Mouse (Mus musculus) CH12.LX (cell line): ENCODE measurements around the gene Dennd2c. TPM values are rescaled to one million over a fixed set of nuclear protein-coding genes. Genes with fewer than 3 reads are reported as not detected.
A peak's percentile ranks its signal among the peaks of the same experiment; 100 is the strongest.

Experiments used
- DNase-seq: peaks from one replicate; pipeline ENCODE4 v3.0.0-alpha.2; 2013; ENCODE audit errors: extremely low read depth
- H3K27ac ChIP-seq: 2 replicates; pipeline ENCODE4 v1.5.1; 2012; ENCODE audit warnings: low read depth, mild to moderate bottlenecking, control low read depth, moderate library complexity; ENCODE audit not compliant: insufficient read depth
- H3K27me3 ChIP-seq: replicated peaks from 2 replicates; pipeline ENCODE3; 2012; ENCODE audit warnings: inconsistent platforms
- H3K36me3 ChIP-seq, 2 experiments: replicated peaks in 1 of 2; 2 replicates each; pipeline versions ENCODE3 to v1.6.1; 2012; ENCODE audit warnings: inconsistent platforms in 1 of 2, low read length in 1 of 2, mild to moderate bottlenecking in 1 of 2, mixed read lengths in 1 of 2, moderate library complexity in 1 of 2; ENCODE audit not compliant: control insufficient read depth in 1 of 2, insufficient read depth in 1 of 2
- H3K4me1 ChIP-seq, 2 experiments: 2 replicates each; pipeline ENCODE4 v1.6.1; 2012; ENCODE audit warnings: inconsistent platforms in 1 of 2, moderate library complexity in 1 of 2; ENCODE audit not compliant: insufficient read depth in 2 of 2, control insufficient read depth in 1 of 2
- H3K4me2 ChIP-seq: 2 replicates; pipeline ENCODE4 v1.6.1; 2012; ENCODE audit warnings: low read depth, mild to moderate bottlenecking, control low read depth; ENCODE audit not compliant: poor library complexity, insufficient read depth, severe bottlenecking
- H3K4me3 ChIP-seq, 3 experiments: fragments of 150-350 bp in 1 of 3; sonication (generic) in 1 of 3; replicated peaks in 1 of 3; 2 replicates each; pipeline versions ENCODE3 to v1.5.1; 2011 to 2012; ENCODE audit warnings: low read depth in 2 of 3, low read length in 2 of 3, mild to moderate bottlenecking in 2 of 3, moderate library complexity in 2 of 3, control low read depth in 1 of 3, improper control_type of control experiment in 1 of 3, inconsistent platforms in 1 of 3, mixed read lengths in 1 of 3; ENCODE audit not compliant: poor library complexity in 1 of 3
- H3K79me2 ChIP-seq: replicated peaks from 2 replicates; pipeline ENCODE4 v1.6.1; 2012; ENCODE audit warnings: mild to moderate bottlenecking, moderate library complexity; ENCODE audit not compliant: control insufficient read depth, poor library complexity, insufficient read depth, severe bottlenecking; ENCODE audit errors: extremely low read depth
- H3K9ac ChIP-seq: 2 replicates; pipeline ENCODE4 v1.6.1; 2012; ENCODE audit warnings: low read depth, mild to moderate bottlenecking, control low read depth, moderate library complexity; ENCODE audit not compliant: insufficient read depth
- H3K9me3 ChIP-seq: replicated peaks from 2 replicates; pipeline ENCODE3; 2012; ENCODE audit warnings: low read length, inconsistent platforms, mixed read lengths
- BHLHE40 ChIP-seq: IDR thresholded peaks from 2 replicates; pipeline ENCODE4 v1.6.1; 2011; ENCODE audit warnings: mild to moderate bottlenecking, low read depth, low read length, improper control_type of control experiment
- CHD1 ChIP-seq: IDR thresholded peaks from 2 replicates; pipeline ENCODE4 v1.6.1; 2012; ENCODE audit warnings: low read depth, low read length, improper control_type of control experiment, inconsistent platforms
- CHD2 ChIP-seq: IDR thresholded peaks from 2 replicates; pipeline ENCODE4 v1.6.1; 2011; ENCODE audit warnings: low read length, improper control_type of control experiment
- CTCF ChIP-seq, 2 experiments: IDR thresholded peaks in 1 of 2; conservative IDR thresholded peaks in 1 of 2; 2 replicates each; pipeline ENCODE4 v1.5.1; 2011 to 2012; ENCODE audit warnings: low read depth in 2 of 2, low read length in 2 of 2, improper control_type of control experiment in 1 of 2, inconsistent platforms in 1 of 2, mild to moderate bottlenecking in 1 of 2, moderate library complexity in 1 of 2
- E2F4 ChIP-seq: IDR thresholded peaks from 2 replicates; pipeline ENCODE4 v1.6.1; 2011; ENCODE audit warnings: low read depth, low read length, improper control_type of control experiment; ENCODE audit not compliant: insufficient replicate concordance
- EP300 ChIP-seq: IDR thresholded peaks from 2 replicates; pipeline ENCODE4 v1.6.1; 2011; ENCODE audit warnings: low read length, improper control_type of control experiment
- GABPA ChIP-seq: IDR thresholded peaks from 2 replicates; pipeline ENCODE4 v1.6.1; 2012; ENCODE audit warnings: low read depth, low read length, improper control_type of control experiment, inconsistent platforms; ENCODE audit not compliant: insufficient replicate concordance
- IRF4 ChIP-seq: IDR thresholded peaks from 2 replicates; pipeline ENCODE4 v1.6.1; 2014; ENCODE audit warnings: low read depth, mild to moderate bottlenecking, inconsistent platforms, low read length, improper control_type of control experiment
- JUN ChIP-seq: IDR thresholded peaks from 2 replicates; pipeline ENCODE4 v1.6.1; 2011; ENCODE audit warnings: low read depth, mild to moderate bottlenecking, low read length, improper control_type of control experiment, moderate library complexity; ENCODE audit not compliant: insufficient read depth
- MEF2A ChIP-seq: IDR thresholded peaks from 2 replicates; pipeline ENCODE4 v1.6.1; 2014; ENCODE audit warnings: low read depth, mild to moderate bottlenecking, inconsistent platforms, low read length, improper control_type of control experiment, borderline replicate concordance
- MXI1 ChIP-seq: IDR thresholded peaks from 2 replicates; pipeline ENCODE4 v1.6.1; 2011; ENCODE audit warnings: mild to moderate bottlenecking, low read depth, low read length, improper control_type of control experiment
- MYC ChIP-seq: IDR thresholded peaks from 2 replicates; pipeline ENCODE4 v1.6.1; 2011; ENCODE audit warnings: low read depth, mild to moderate bottlenecking, improper control_type of control experiment, low read length
- SMC3 ChIP-seq: IDR thresholded peaks from 2 replicates; pipeline ENCODE4 v1.6.1; 2011; ENCODE audit warnings: low read depth, low read length, improper control_type of control experiment
- TBP ChIP-seq: conservative IDR thresholded peaks from 2 replicates; pipeline ENCODE4 v1.6.1; 2011; ENCODE audit warnings: low read depth, low read length, improper control_type of control experiment
- TCF12 ChIP-seq: IDR thresholded peaks from 2 replicates; pipeline ENCODE4 v1.6.1; 2014; ENCODE audit warnings: low read depth, mild to moderate bottlenecking, inconsistent platforms, low read length, improper control_type of control experiment
- UBTF ChIP-seq: IDR thresholded peaks from 2 replicates; pipeline ENCODE4 v1.6.1; 2012; ENCODE audit warnings: low read depth, mild to moderate bottlenecking, inconsistent platforms, low read length, improper control_type of control experiment, moderate library complexity
- USF2 ChIP-seq: conservative IDR thresholded peaks from 2 replicates; pipeline ENCODE4 v1.6.1; 2011; ENCODE audit warnings: low read depth, low read length, improper control_type of control experiment
- dilution Hi-C: fragments of 300-500 bp; cut with MboI; formaldehyde crosslinking; loops from 2 replicates; pipeline ENCODE4 v1.14.3; 2020; ENCODE audit warnings: low sequenced_read_pairs; ENCODE audit not compliant: extremely low pct_unique_long_range_greater_than_20kb, extremely low pct_ligation_motif_present
- in situ Hi-C: fragments of 300-500 bp; cut with MboI; formaldehyde crosslinking; loops from 3 replicates; pipeline ENCODE4 v1.14.3; 2019; ENCODE audit warnings: low sequenced_read_pairs, low pct_ligation_motif_present, low pct_unique_long_range_greater_than_20kb, mixed read lengths
- polyA plus RNA-seq: library from polyadenylated mRNA; unstranded; fragments of >175 nt; gene quantifications from 2 replicates; pipeline ENCODE4 v1.2.1, GENCODE M21; 2012; ENCODE audit warnings: low read depth; ENCODE audit not compliant: insufficient read length
- total RNA-seq, 2 experiments: library from RNA; depleted of rRNA; stranded (reverse); fragments of 300-350 nt in 1 of 2; fragments of >200 nt in 1 of 2; gene quantifications; 2 replicates each; pipeline ENCODE4 v1.2.3; 2012 to 2014

Dennd2c gene
- total and polyA plus RNA-seq, 3 experiments: 0.13 to 0.27 (median 0.19) TPM

DNA sequence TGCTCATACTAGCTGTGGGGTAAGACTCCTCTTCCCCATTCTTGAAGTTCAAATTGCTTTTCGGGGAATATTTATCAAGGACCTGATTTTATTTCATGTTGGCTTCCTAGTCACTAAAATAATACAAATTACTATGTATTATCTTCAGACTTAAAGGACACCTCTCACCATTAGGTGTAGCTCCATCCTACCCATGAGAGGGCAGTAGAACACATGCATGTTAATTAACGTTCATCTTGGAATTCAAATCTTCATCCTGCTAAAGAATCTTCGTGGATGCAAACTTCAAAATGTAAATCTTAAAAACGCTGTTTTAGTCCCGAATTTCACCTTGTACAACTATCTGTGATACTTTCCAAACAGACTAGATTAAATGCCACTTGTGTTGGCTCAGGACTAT lies 1.2 kb upstream of the Dennd2c start:
- Histone ChIP-seq H3K79me2 (no peaks in the 10 kb centered on the region), H3K4me1 (peaks cover 0 to 7% of the 10 kb centered on the region in 2 experiments; a peak in 2 of 4 replicates), H3K9me3 (no peaks in the 10 kb centered on the region), H3K36me3 (no peaks in the 10 kb centered on the region), H3K27ac (no peak overlapping the region), H3K4me3 (no peak overlapping the region), H3K27me3 (peaks cover 5% of the 10 kb centered on the region), H3K9ac (no peak overlapping the region), H3K4me2 (peak overlapping the region; percentile 96)
- in situ Hi-C loops (loop anchor here (10.0 kb wide), 1 partner anchor 64 kb away; no protein-coding TSS in a partner anchor), dilution Hi-C loops (no loop called here)
- no peak for DNase-seq
- peak in 1 of 2 experiments; percentile 33; a peak in 2 of 4 replicates for TF ChIP-seq CTCF (conservative IDR thresholded peaks at IDR 0.05 in 1 of 2, IDR thresholded peaks at IDR 0.05 in 1 of 2; ENCODE audit: low read depth in 2 of 2, low read length in 2 of 2)
- TF ChIP-seq CHD1: no peak

DNA sequence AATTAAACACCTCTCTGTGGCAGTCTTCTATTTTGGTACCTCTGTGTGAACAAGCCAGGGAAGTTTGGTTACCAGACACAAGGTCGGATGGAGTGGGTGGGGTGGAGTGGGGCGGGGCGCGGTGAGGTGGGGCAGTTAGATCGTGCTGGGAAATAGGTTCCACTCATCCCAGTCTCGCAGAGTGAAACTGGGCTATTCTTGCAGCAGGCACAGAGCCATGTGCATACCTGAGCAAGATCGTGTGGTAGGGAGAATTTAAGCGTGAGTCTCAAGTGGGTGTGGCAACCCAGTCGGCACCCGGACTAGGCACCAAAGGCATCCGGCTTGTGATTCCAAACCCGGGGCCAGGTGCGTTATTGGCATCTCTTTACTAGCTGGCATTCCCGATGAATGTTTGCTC lies 495 bp upstream of the Dennd2c start:
- dilution Hi-C loops: no loop called here

GRCm38 (mm10) chr3:103107565-103108240 lies 5.3 kb downstream of the Dennd2c start:
- TF ChIP-seq USF2: no peak
- TF ChIP-seq UBTF: no peak
- TF ChIP-seq MYC: no peak
- no peak for TF ChIP-seq MEF2A
- no peak for TF ChIP-seq JUN
- no peak for TF ChIP-seq GABPA
- no peak for TF ChIP-seq BHLHE40
- no peak for TF ChIP-seq EP300
- TF ChIP-seq TBP: no peak
- TF ChIP-seq, all 38 proteins: peak for 0
- Histone ChIP-seq H3K4me1 (peaks cover 0 to 4% of the 10 kb centered on the region in 2 experiments; a peak in 1 of 4 replicates), H3K9ac (no peak overlapping the region), H3K27ac (no peak overlapping the region), H3K4me3 (no peak overlapping the region), H3K9me3 (no peaks in the 10 kb centered on the region), H3K36me3 (no peaks in the 10 kb centered on the region), H3K79me2 (no peaks in the 10 kb centered on the region), H3K4me2 (no peak overlapping the region), H3K27me3 (peaks cover 5% of the 10 kb centered on the region)
- DNase-seq: no peak
- in situ Hi-C loops: loop anchor here (10.0 kb wide), 1 partner anchor 57 kb away; no protein-coding TSS in a partner anchor
- dilution Hi-C loops: no loop called here

More for the DNA sequence above, 495 bp upstream of the Dennd2c start:
- peak overlapping the region; percentile 96 for H3K4me2 ChIP-seq
- no peak for DNase-seq
- in situ Hi-C loops: loop anchor here (10.0 kb wide), 1 partner anchor 63 kb away; no protein-coding TSS in a partner anchor
- no peak for TF ChIP-seq BHLHE40
- peak; percentile 6; the same call in 1 of the 2 replicates for TF ChIP-seq MXI1
- TF ChIP-seq SMC3: no peak
- TF ChIP-seq CHD1: no peak
- TF ChIP-seq IRF4: no peak
- no peak for TF ChIP-seq E2F4
- TF ChIP-seq TCF12: no peak
- TF ChIP-seq JUN: no peak
- TF ChIP-seq CHD2: no peak
- no peak overlapping the region for H3K9ac ChIP-seq
- H3K36me3 ChIP-seq: no peaks in the 10 kb centered on the region
- H3K79me2 ChIP-seq: no peaks in the 10 kb centered on the region
- peaks cover 5% of the 10 kb centered on the region for H3K27me3 ChIP-seq
- no peaks in the 10 kb centered on the region for H3K9me3 ChIP-seq
- peak overlapping the region; percentile 40 to 65 (median 55) for H3K4me3 ChIP-seq
- H3K4me1 ChIP-seq: peaks cover 0 to 7% of the 10 kb centered on the region in 2 experiments; a peak in 2 of 4 replicates
- H3K27ac ChIP-seq: no peak overlapping the region
